Mouse (Mus musculus) forebrain, embryonic 14.5 days (tissue): Measurements from ENCODE around the gene Vmn1r16. TPM values are rescaled to one million over a fixed set of nuclear protein-coding genes. Genes with fewer than 3 reads are reported as not detected.

Source experiments
- polyA plus RNA-seq: library from polyadenylated mRNA; unstranded; fragments of >200 nt; fragmentation: Nextera tagmentation; extraction: Ambion mirVana; gene quantifications from 2 replicates; pipeline ENCODE4 v1.2.1, GENCODE M21; 2014

The Vmn1r16 gene
- polyA plus RNA-seq, 1 experiment from 2014 or later, result not detected

Other genes starting within 250 kb of the Vmn1r16 start
- not detected in 2 replicates for gene Vmn1r10, start 220.0 kb downstream of the Vmn1r16 start, polyA plus RNA-seq
- not detected in 2 replicates for gene Vmn1r11, start 196.0 kb downstream of the Vmn1r16 start, polyA plus RNA-seq
- not detected in 2 replicates for gene Vmn1r12, start 172.6 kb downstream of the Vmn1r16 start, polyA plus RNA-seq
- gene Vmn1r13, start 126.2 kb downstream of the Vmn1r16 start, polyA plus RNA-seq, result not detected in 2 replicates
- gene Vmn1r14, start 97.8 kb downstream of the Vmn1r16 start, polyA plus RNA-seq, result not detected in 2 replicates
- not detected in 2 replicates for gene Vmn1r15, start 71.5 kb downstream of the Vmn1r16 start, polyA plus RNA-seq
- not detected in 2 replicates for gene Vmn1r17, start 34.2 kb upstream of the Vmn1r16 start, polyA plus RNA-seq
- gene Vmn1r18, start 66.3 kb upstream of the Vmn1r16 start, polyA plus RNA-seq, result not detected in 2 replicates
- not detected in 2 replicates for gene Vmn1r19, start 74.3 kb upstream of the Vmn1r16 start, polyA plus RNA-seq
- gene Vmn1r20, start 99.4 kb upstream of the Vmn1r16 start, polyA plus RNA-seq, result not detected in 2 replicates
- gene Ppm1k, start 206.0 kb upstream of the Vmn1r16 start, polyA plus RNA-seq, result 4.9 and 6.2 TPM in 2 replicates